Mouse (Mus musculus): ENCODE measurements around the gene Lrrc4c. TPM values are rescaled to one million over a fixed set of nuclear protein-coding genes. Genes with fewer than 3 reads are reported as not detected.

The Lrrc4c gene
- polyA plus RNA-seq, 1 experiment: 0.58 TPM

GRCm38 (mm10) chr2:97026991-97027390 is 709.0 kb downstream of the Lrrc4c start:
- WGBS: 52% methylated on average over 1 of the region's 1 CpGs
- no peak for TF ChIP-seq POLR2A (IDR thresholded peaks at IDR 0.05; ENCODE audit: borderline replicate concordance, extremely low read depth, low read depth, low read length)
- TF ChIP-seq CTCF (IDR thresholded peaks at IDR 0.05; ENCODE audit: insufficient read depth, low read length): no peak
- Histone ChIP-seq H3K4me3 (replicated peaks; ENCODE audit: extremely low read depth, low read depth, low read length) (no peak overlapping the region), H3K4me1 (ENCODE audit: control insufficient read depth, insufficient read depth, low read length) (no peaks in the 10 kb centered on the region)
- DNase-seq: no peak

DNA sequence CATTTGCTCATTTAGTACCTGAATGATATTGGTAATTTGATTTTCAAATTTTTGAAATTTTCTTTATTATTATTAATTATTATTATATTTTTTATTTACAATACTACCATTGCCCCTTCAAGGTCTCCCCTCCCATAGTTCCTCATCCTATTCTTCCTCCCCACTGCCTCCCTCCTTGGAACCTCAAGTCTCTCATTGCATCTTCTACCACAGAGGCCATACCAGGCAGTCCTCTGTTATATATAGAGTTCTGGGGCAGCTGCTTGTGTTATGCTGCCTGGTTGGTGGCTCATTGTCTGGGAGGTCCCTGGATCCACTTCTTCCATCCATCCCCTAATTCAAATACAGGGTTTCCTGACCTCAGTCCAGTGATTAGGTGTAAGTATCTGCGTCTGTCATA is 709.6 kb downstream of the Lrrc4c start:
- Histone ChIP-seq H3K4me3 (replicated peaks; ENCODE audit: extremely low read depth, low read depth, low read length) (no peak overlapping the region), H3K4me1 (ENCODE audit: control insufficient read depth, insufficient read depth, low read length) (no peaks in the 10 kb centered on the region)
- WGBS: 83% methylated on average over 1 of the region's 1 CpGs
- no peak for DNase-seq
- TF ChIP-seq CTCF (IDR thresholded peaks at IDR 0.05; ENCODE audit: insufficient read depth, low read length) (no peak), POLR2A (IDR thresholded peaks at IDR 0.05; ENCODE audit: borderline replicate concordance, extremely low read depth, low read depth, low read length) (no peak)

GRCm38 (mm10) chr2:97036401-97036800 is 718.4 kb downstream of the Lrrc4c start:
- H3K4me3 ChIP-seq (replicated peaks; ENCODE audit: extremely low read depth, low read depth, low read length): no peak overlapping the region
- TF ChIP-seq POLR2A (IDR thresholded peaks at IDR 0.05; ENCODE audit: borderline replicate concordance, extremely low read depth, low read depth, low read length): no peak
- no peak for TF ChIP-seq CTCF (IDR thresholded peaks at IDR 0.05; ENCODE audit: insufficient read depth, low read length)
- no peaks in the 10 kb centered on the region for H3K4me1 ChIP-seq (ENCODE audit: control insufficient read depth, insufficient read depth, low read length)
- DNase-seq: no peak

DNA sequence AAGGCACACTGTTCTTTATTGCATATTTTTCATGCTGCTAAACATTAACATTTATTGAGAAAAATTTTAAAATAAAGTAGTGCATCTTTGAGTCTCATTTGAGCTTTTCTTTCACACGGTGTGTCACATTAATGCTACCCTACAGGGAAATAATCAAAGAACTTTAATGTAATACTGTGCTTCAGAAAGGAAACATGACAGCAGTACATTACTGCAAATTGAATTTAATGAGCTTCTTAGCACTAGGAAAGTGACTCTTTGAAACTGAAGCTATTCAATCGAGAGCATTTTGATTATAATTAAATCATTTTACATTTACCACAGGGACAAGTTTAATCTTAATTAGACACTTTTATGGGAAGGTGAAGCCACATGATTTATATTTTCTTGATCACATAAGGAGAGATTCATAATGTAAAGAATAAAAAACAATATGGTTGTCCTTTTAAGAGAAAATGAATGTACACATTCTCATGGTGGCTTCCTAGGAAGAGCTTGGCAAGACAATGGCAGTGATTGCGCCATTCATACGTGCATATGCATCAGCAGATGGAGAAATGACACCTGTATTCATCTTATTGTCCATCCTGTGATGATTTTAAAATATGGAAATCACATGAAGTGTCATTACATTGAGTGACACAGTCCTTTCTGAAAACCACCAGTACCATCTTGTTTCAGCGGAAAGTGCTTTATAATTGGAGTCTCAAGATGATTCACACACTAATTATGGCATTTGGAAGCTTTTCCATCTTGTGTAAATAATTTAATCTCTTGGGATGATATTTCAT is 719.2 kb downstream of the Lrrc4c start:
- TF ChIP-seq CTCF (IDR thresholded peaks at IDR 0.05; ENCODE audit: insufficient read depth, low read length): no peak
- no peak for TF ChIP-seq POLR2A (IDR thresholded peaks at IDR 0.05; ENCODE audit: borderline replicate concordance, extremely low read depth, low read depth, low read length)
- WGBS: 79% methylated on average over 5 of the region's 5 CpGs
- Histone ChIP-seq H3K4me1 (ENCODE audit: control insufficient read depth, insufficient read depth, low read length) (no peaks in the 10 kb centered on the region), H3K4me3 (replicated peaks; ENCODE audit: extremely low read depth, low read depth, low read length) (no peak overlapping the region)
- no peak for DNase-seq

DNA sequence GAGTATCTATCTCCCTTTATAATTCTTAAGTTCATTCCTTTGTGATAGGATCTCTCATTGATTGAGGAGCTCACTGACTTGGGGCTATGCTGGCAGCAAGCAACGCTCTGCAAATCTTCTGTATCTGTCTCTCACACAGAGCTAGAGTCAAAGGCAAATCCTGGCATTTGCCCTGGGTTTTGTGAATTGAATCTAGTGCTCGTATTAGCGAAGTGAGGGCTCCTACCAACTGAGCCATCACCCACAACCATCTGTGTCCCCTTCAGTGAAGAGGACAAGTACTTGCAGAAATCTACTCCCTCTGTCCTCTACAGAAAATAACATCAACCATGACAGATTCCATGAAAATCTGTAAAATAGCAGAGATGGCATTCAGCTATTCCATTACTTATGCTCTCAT is 726.0 kb downstream of the Lrrc4c start:
- no peaks in the 10 kb centered on the region for H3K4me1 ChIP-seq (ENCODE audit: control insufficient read depth, insufficient read depth, low read length)
- no peak for DNase-seq
- 78% methylated on average over 3 of the region's 3 CpGs for WGBS
- no peak overlapping the region for H3K4me3 ChIP-seq (replicated peaks; ENCODE audit: extremely low read depth, low read depth, low read length)
- TF ChIP-seq POLR2A (IDR thresholded peaks at IDR 0.05; ENCODE audit: borderline replicate concordance, extremely low read depth, low read depth, low read length): no peak
- TF ChIP-seq CTCF (IDR thresholded peaks at IDR 0.05; ENCODE audit: insufficient read depth, low read length): no peak

DNA sequence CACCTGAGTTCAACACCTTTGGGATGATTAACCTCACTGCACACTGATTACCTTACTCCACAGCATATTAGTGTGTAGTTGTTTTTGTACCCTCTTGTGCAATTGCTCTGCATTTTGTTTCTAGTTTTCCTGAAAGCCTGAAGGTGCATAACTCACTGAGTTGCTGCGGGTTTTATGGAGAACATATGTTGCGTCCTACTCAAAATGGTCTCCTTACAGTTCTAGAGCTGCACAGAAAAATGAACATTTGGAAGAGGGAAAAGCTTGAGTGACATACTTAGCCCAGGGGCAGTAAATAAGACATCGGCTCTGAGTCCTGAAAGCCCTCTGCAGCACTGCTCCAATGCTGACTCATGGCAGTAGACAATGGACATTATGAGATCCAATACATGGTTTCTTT is 727.7 kb downstream of the Lrrc4c start:
- no peak for DNase-seq
- no peak overlapping the region for H3K4me3 ChIP-seq (replicated peaks; ENCODE audit: extremely low read depth, low read depth, low read length)
- H3K4me1 ChIP-seq (ENCODE audit: control insufficient read depth, insufficient read depth, low read length): no peaks in the 10 kb centered on the region
- 91% methylated on average over 3 of the region's 3 CpGs for WGBS
- TF ChIP-seq CTCF (IDR thresholded peaks at IDR 0.05; ENCODE audit: insufficient read depth, low read length) (no peak), POLR2A (IDR thresholded peaks at IDR 0.05; ENCODE audit: borderline replicate concordance, extremely low read depth, low read depth, low read length) (no peak)

GRCm38 (mm10) chr2:97080156-97080555 is 762.2 kb downstream of the Lrrc4c start:
- Histone ChIP-seq H3K4me3 (replicated peaks; ENCODE audit: extremely low read depth, low read depth, low read length) (no peak overlapping the region), H3K4me1 (ENCODE audit: control insufficient read depth, insufficient read depth, low read length) (no peaks in the 10 kb centered on the region)
- WGBS: 34% methylated on average over 1 of the region's 1 CpGs
- no peak for TF ChIP-seq CTCF (IDR thresholded peaks at IDR 0.05; ENCODE audit: insufficient read depth, low read length)
- no peak for TF ChIP-seq POLR2A (IDR thresholded peaks at IDR 0.05; ENCODE audit: borderline replicate concordance, extremely low read depth, low read depth, low read length)
- no peak for DNase-seq

DNA sequence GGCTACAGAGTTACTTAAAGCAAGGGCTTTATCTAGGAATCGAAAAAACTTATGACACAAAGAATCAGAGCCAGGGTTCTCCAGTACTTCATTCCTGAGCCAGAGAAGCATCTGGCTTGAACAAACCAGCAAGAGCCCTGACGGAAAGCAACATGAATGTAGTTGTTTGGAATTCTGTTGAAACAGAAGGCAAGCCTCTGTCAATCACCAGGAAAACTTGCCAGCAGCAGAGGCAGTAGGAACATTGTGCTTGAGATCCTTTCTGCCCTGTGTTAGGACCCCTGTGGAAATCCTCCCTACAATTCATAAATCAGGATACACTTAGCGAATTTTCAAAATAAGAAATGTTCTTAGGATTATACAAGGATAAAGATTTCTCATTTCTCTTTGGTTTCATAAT is 780.0 kb downstream of the Lrrc4c start:
- TF ChIP-seq CTCF (IDR thresholded peaks at IDR 0.05; ENCODE audit: insufficient read depth, low read length) (no peak), POLR2A (IDR thresholded peaks at IDR 0.05; ENCODE audit: borderline replicate concordance, extremely low read depth, low read depth, low read length) (no peak)
- WGBS: 51% methylated on average over 3 of the region's 3 CpGs

GRCm38 (mm10) chr2:97103398-97104162 is 785.6 kb downstream of the Lrrc4c start:
- no peak for DNase-seq
- Histone ChIP-seq H3K4me3 (replicated peaks; ENCODE audit: extremely low read depth, low read depth, low read length) (no peak overlapping the region), H3K4me1 (ENCODE audit: control insufficient read depth, insufficient read depth, low read length) (no peaks in the 10 kb centered on the region)
- 78% methylated on average over 2 of the region's 2 CpGs for WGBS
- no peak for TF ChIP-seq POLR2A (IDR thresholded peaks at IDR 0.05; ENCODE audit: borderline replicate concordance, extremely low read depth, low read depth, low read length)
- TF ChIP-seq CTCF (IDR thresholded peaks at IDR 0.05; ENCODE audit: insufficient read depth, low read length): no peak

More for the DNA sequence above, 780.0 kb downstream of the Lrrc4c start:
- no peak overlapping the region for H3K4me3 ChIP-seq (replicated peaks; ENCODE audit: extremely low read depth, low read depth, low read length)
- no peak for DNase-seq
- H3K4me1 ChIP-seq (ENCODE audit: control insufficient read depth, insufficient read depth, low read length): no peaks in the 10 kb centered on the region

DNA sequence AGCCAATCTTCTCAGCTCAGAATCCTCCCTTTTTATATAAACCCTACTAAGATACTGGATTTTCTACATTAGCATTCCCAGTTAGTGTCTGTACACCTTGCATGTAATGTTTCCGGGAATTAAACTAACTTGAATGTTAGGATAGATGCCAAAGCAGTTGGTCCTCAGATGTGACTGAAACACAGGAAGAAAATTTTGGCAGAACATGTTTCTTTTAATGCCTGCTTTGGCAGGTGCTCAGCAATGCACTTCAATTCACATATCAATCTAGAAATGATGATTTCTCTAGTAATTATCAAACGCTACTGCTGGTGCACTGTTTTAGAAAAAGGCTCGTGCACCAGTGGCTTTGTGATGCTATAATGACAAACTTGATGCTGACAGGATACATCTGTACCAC is 806.3 kb downstream of the Lrrc4c start:
- 58% methylated on average over 3 of the region's 3 CpGs for WGBS
- Histone ChIP-seq H3K4me3 (replicated peaks; ENCODE audit: extremely low read depth, low read depth, low read length) (no peak overlapping the region), H3K4me1 (ENCODE audit: control insufficient read depth, insufficient read depth, low read length) (no peaks in the 10 kb centered on the region)
- no peak for DNase-seq
- TF ChIP-seq CTCF (IDR thresholded peaks at IDR 0.05; ENCODE audit: insufficient read depth, low read length): no peak
- TF ChIP-seq POLR2A (IDR thresholded peaks at IDR 0.05; ENCODE audit: borderline replicate concordance, extremely low read depth, low read depth, low read length): no peak
